Comparison of ENCODE assay signal across 13 mouse cellular contexts in genomic region chr15:11084241-11084992, GRCm38 (mm10). TPM values are rescaled to one million over a fixed set of nuclear protein-coding genes. Genes with fewer than 3 reads are reported as not detected.
DNase-seq lines count a peak whose midpoint lies in the region; ATAC-seq and TF ChIP-seq lines count a peak whose summit lies in the region.
"Had no signal": no experiment of that assay in that cellular context is flagged by ENCODE, and none has a peak within 500 bp of the region (broad histone marks: within the 10 kb centered on the region; RNA-seq: fewer than 3 reads in every experiment).

No protein-coding gene starts in this region.

- H3K4me3 ChIP-seq in forebrain, embryonic 14.5 days (ENCODE audit: low read depth, low read length): no peak overlapping the region
- H3K4me3 ChIP-seq in forebrain, embryonic 16.5 days (replicated peaks; ENCODE audit: low read length): no peak overlapping the region
- H3K4me3 ChIP-seq in embryonic fibroblast, embryonic 13.5 days (ENCODE audit: insufficient read depth, low read length): no peak overlapping the region
- H3K4me3 ChIP-seq in midbrain, embryonic 13.5 days (replicated peaks): no peak overlapping the region

- no peak overlapping the region for H3K9ac ChIP-seq in forebrain, embryonic 14.5 days (ENCODE audit: low read length)
- no peak overlapping the region for H3K9ac ChIP-seq in forebrain, embryonic 16.5 days (replicated peaks; ENCODE audit: low read depth, low read length)
- H3K9ac ChIP-seq in midbrain, embryonic 13.5 days (replicated peaks): no peak overlapping the region

- ATAC-seq in forebrain, embryonic 14.5 days: no peak
- ATAC-seq in forebrain, embryonic 16.5 days: no peak
- ATAC-seq in midbrain, embryonic 13.5 days: peak; percentile 27; the same call in 1 of the 2 replicates

- H3K4me2 ChIP-seq in forebrain, embryonic 14.5 days (ENCODE audit: low read length): no peak overlapping the region
- H3K4me2 ChIP-seq in forebrain, embryonic 16.5 days (ENCODE audit: low read length): no peak overlapping the region
- H3K4me2 ChIP-seq in midbrain, embryonic 13.5 days (replicated peaks): no peak overlapping the region

- no peak overlapping the region for H3K27ac ChIP-seq in forebrain, embryonic 14.5 days (ENCODE audit: low read depth, low read length)
- H3K27ac ChIP-seq in forebrain, embryonic 16.5 days (ENCODE audit: low read length): no peak overlapping the region
- peak overlapping the region; percentile 100 for H3K27ac ChIP-seq in embryonic fibroblast, embryonic 13.5 days (ENCODE audit: insufficient read depth, low read length)
- no peak overlapping the region for H3K27ac ChIP-seq in midbrain, embryonic 13.5 days

- TF ChIP-seq POLR2A in embryonic fibroblast, embryonic 13.5 days (IDR thresholded peaks at IDR 0.05; ENCODE audit: low read depth, low read length): no peak

- H3K9me3 ChIP-seq in forebrain, embryonic 14.5 days (replicated peaks; ENCODE audit: control insufficient read depth, low read length): no peaks in the 10 kb centered on the region
- no peaks in the 10 kb centered on the region for H3K9me3 ChIP-seq in forebrain, embryonic 16.5 days (ENCODE audit: control insufficient read depth, low read length)
- no peaks in the 10 kb centered on the region for H3K9me3 ChIP-seq in midbrain, embryonic 13.5 days

- TF ChIP-seq CTCF in embryonic fibroblast, embryonic 13.5 days (IDR thresholded peaks at IDR 0.05; ENCODE audit: borderline replicate concordance, insufficient read depth, low read length): no peak

- H3K4me1 ChIP-seq in forebrain, embryonic 14.5 days (ENCODE audit: control insufficient read depth, insufficient read depth, low read length): no peaks in the 10 kb centered on the region
- no peaks in the 10 kb centered on the region for H3K4me1 ChIP-seq in forebrain, embryonic 16.5 days (replicated peaks; ENCODE audit: control insufficient read depth, insufficient read depth, low read length)
- H3K4me1 ChIP-seq in embryonic fibroblast, embryonic 13.5 days (ENCODE audit: control insufficient read depth, insufficient read depth, low read length): peaks cover 22% of the 10 kb centered on the region
- peaks cover 5% of the 10 kb centered on the region; the same call in 1 of the 2 replicates for H3K4me1 ChIP-seq in midbrain, embryonic 13.5 days (replicated peaks)

- WGBS in forebrain, embryonic 14.5 days: 30% methylated on average over 9 of the region's 9 CpGs
- WGBS in forebrain, embryonic 16.5 days: 23% methylated on average over 9 of the region's 9 CpGs
- WGBS in midbrain, embryonic 13.5 days: 44% methylated on average over 9 of the region's 9 CpGs

- H3K36me3 ChIP-seq in forebrain, embryonic 14.5 days (ENCODE audit: control insufficient read depth, insufficient read depth, low read length): no peaks in the 10 kb centered on the region
- no peaks in the 10 kb centered on the region for H3K36me3 ChIP-seq in forebrain, embryonic 16.5 days (ENCODE audit: control insufficient read depth, insufficient read depth)
- H3K36me3 ChIP-seq in midbrain, embryonic 13.5 days: no peaks in the 10 kb centered on the region

- DNase-seq in forebrain, embryonic 14.5 days (ENCODE audit: low spot score): peak; percentile 20
- peak; percentile 77 for DNase-seq in 3T3-L1 (ENCODE audit: low read depth, low spot score)
- no peak for DNase-seq in thymus, postnatal 14 days
- DNase-seq in adrenal gland, postnatal 25 days: no peak
- no peak for DNase-seq in yolk sac, embryonic 10.5 days (ENCODE audit: low spot score)
- DNase-seq: adrenal gland, postnatal 14 days; cerebellum, postnatal 10 days; layer of hippocampus, adult 9-11 months had no signal

- no peaks in the 10 kb centered on the region for H3K27me3 ChIP-seq in forebrain, embryonic 14.5 days (replicated peaks; ENCODE audit: control insufficient read depth, insufficient read depth, low read length)
- H3K27me3 ChIP-seq in forebrain, embryonic 16.5 days (replicated peaks; ENCODE audit: control insufficient read depth, insufficient read depth, low read length): no peaks in the 10 kb centered on the region
- H3K27me3 ChIP-seq in midbrain, embryonic 13.5 days: no peaks in the 10 kb centered on the region

RNA-seq across cellular contexts. Expression of gene Adamts12, which starts 19.8 kb away (rescaled TPM):
- 0.88 and 1.4 TPM in 2 replicates for polyA plus RNA-seq in forebrain, embryonic 14.5 days (2014; fragmentation: Nextera tagmentation; extraction: Ambion mirVana)
- 0.84 and 1.1 TPM in 2 replicates for polyA plus RNA-seq in forebrain, embryonic 16.5 days (2015; fragmentation: Nextera tagmentation; extraction: Ambion mirVana)
- 35.1 and 40.9 TPM in 2 replicates for polyA plus RNA-seq in embryonic fibroblast, embryonic 13.5 days (2011; ENCODE audit: insufficient read length, low read depth, missing spikeins)
- 1.4 and 1.5 TPM in 2 replicates for polyA plus RNA-seq in midbrain, embryonic 13.5 days (2015; fragmentation: Nextera tagmentation; extraction: Ambion mirVana)
- total RNA-seq in adrenal gland, postnatal 25 days (2021): 5.6 and 6.4 TPM in 2 replicates
- total RNA-seq: monocyte, adult 5-6 weeks had no signal

RNA-seq across cellular contexts. Expression of gene Rxfp3, which starts 46.6 kb away (rescaled TPM):
- polyA plus RNA-seq in forebrain, embryonic 14.5 days (2014; fragmentation: Nextera tagmentation; extraction: Ambion mirVana): 1.2 TPM in 2 replicates
- polyA plus RNA-seq in forebrain, embryonic 16.5 days (2015; fragmentation: Nextera tagmentation; extraction: Ambion mirVana): 2.0 and 2.8 TPM in 2 replicates
- 0.28 TPM in 1 of 2 replicates, not detected in the other for polyA plus RNA-seq in embryonic fibroblast, embryonic 13.5 days (2011; ENCODE audit: insufficient read length, low read depth, missing spikeins)
- polyA plus RNA-seq in midbrain, embryonic 13.5 days (2015; fragmentation: Nextera tagmentation; extraction: Ambion mirVana): 1.2 and 1.3 TPM in 2 replicates
- total RNA-seq in adrenal gland, postnatal 25 days (2021): not detected in 2 replicates
- total RNA-seq: adrenal gland, postnatal 14 days; monocyte, adult 5-6 weeks had no signal
- polyA plus RNA-seq: liver, embryonic 16.5 days had no signal

Comparison
In these comparisons a context has a peak if more than half of its experiments do, and no peak if none do; other contexts are left out.
1. DNase-seq: peak in forebrain, embryonic 14.5 days (single experiment) and 3T3-L1 (single experiment); none in thymus, postnatal 14 days (single experiment), adrenal gland, postnatal 25 days (single experiment) and yolk sac, embryonic 10.5 days (single experiment).
2. RNA of gene Adamts12, which starts 19.8 kb away (polyA plus RNA-seq): 35.1 to 40.9 TPM in embryonic fibroblast, embryonic 13.5 days; 1.4 to 1.5 TPM in midbrain, embryonic 13.5 days, 0.88 to 1.4 TPM in forebrain, embryonic 14.5 days and 0.84 to 1.1 TPM in forebrain, embryonic 16.5 days; every median in the first group is over 10 times any median in the second.